Mouse (Mus musculus) skeletal muscle tissue, adult 2 months (tissue): Measurements from ENCODE around the gene Pla2g1b.
"Not testable (repeated sequence)": the region's sequence is repeated elsewhere in the genome, so short reads cannot be mapped to it uniquely, and the experiment has no call there.

Experiments used
- DNase-seq: peaks from one replicate; pipeline ENCODE4 v3.0.0-alpha.2; 2012; ENCODE audit warnings: low read depth, low spot score

The Pla2g1b gene

DNA sequence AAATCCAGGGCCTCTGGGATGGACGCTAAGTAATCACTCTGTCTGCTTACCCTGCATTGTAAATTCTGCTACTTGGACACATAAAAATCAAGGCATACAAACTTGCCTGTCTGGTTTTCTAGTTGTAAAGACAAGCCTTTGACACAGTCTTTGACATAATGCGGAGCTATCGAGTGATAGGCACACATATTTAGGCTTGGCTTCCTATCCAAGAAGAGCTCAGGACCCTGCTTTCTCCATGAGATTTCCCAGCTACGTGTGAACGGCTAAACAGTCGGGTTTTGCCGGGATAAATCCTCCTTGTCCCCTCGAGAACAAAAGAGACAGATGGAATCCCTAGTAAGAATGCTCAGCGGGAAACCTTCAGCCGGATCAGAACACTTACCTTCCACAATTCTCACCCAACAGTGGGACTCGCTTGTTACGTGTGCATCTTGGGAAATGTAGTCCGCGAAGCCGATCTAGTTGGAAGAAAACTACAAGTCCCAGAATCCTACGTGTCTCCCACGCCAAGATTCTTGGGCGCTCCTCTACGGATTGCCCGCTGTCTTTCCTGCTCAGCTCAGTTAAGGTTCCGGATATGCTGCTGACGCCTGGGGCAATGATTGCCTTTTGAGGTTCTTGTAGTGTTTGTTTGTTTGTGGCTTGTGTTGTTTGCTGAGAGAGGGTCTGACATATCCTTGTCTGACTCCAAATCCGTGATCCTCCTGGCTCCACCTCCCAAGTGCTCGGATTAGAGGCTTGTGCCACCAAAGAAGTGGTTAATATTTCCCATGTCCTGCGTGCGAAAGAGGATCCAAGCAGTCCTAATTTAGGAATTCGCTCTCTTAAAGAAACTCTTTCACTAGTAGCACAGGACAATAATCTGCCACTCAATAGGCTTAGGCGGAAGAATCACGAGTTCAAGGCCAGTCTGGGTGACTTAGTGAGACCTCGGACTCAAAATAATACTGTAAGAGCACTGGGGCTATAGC is 18.2 kb downstream of the Pla2g1b start, which contains the start of gene Sirt4:
Sirt4 (minus strand) TSS at position 779 of the 974 bp plus-strand sequence.
- DNase-seq: peak; percentile 95

- no peak for DNase-seq
Measured at GRCm38 (mm10) chr5:115484996-115485395, 18.9 kb downstream of the Pla2g1b start.

DNA sequence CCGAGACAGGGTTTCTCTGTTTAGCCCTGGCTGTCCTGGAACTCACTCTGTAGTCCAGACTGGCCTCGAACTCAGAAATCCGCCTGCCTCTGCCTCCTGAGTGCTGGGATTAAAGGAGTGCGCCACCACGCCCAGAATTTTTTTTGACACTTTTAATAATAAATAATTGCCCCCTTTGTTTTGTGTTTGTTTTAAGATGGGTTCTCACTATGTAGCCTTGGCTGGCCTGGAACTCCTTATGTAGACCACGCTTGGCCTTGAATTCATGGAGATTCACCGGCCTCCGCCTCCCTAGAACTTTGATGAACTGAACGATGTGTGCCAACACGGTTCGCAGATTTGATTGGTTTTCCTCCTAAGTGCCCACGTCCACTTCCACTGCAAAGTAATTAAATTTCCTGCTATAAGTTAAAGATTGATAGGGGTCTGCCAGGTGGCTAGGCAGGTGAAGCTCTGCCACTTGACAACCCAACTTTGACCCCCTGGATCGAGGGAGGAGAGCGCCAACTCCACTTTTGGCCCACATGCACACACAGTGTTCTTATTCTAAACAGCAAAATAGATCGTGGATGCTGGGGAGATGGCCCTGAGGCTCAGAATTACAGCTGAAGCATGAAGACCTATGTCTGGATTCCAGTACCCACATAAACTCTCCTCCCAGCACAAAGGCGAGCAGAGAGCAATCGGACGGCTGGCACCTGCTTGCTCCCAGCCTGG is 19.6 kb downstream of the Pla2g1b start:
- no peak for DNase-seq

DNA sequence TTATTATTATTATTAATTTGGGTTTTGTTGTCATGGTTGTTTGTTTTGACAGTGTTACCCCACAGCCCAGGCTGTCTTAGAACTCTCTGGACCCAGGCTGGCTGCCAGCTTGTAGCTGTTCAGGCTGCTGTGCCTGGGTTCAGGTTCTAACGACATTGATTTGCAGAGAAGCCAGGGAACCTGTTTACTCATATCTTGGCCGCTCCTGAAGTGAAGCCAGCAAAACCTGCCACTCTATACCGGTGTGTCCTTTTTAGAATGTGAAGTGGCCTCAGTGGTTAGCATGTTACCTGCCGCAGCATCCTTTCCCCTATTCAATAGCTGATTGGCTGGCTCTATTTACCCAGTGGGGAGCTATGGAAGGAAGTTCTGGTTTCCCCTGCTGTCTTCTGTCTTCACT is 20.7 kb downstream of the Pla2g1b start:
- DNase-seq: no peak

- DNase-seq: no peak
Measured at GRCm38 (mm10) chr5:115487353-115487752, 21.3 kb downstream of the Pla2g1b start.

DNA sequence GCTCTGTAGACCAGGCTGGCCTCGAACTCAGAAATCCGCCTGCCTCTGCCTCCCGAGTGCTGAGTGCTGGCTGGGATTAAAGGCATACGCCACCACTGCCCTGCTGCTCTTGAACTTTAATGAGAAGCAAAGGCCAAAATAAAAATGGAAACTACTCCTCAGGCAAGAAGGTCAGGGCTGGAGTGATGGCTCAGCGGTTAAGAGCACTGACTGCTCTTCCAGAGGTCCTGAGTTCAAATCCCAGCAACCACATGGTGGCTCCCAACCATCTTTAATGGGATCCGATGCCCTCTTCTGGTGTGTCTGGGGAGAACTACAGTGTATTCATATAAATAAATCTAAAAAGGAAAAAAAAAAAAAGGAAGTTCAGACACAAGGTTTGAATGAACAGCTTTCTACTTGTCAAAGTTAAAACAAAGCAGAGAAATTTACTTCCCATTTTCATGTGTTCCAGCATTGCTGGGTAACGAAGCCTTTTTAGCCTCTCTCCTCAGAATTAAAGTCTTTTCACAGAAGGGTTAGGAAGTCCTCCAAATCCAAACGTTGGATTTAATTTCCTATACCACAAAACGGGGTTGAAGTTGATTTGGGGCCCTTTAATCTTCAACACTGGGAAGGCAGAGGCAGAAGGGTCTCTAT is 22.0 kb downstream of the Pla2g1b start:
- no peak for DNase-seq

DNA sequence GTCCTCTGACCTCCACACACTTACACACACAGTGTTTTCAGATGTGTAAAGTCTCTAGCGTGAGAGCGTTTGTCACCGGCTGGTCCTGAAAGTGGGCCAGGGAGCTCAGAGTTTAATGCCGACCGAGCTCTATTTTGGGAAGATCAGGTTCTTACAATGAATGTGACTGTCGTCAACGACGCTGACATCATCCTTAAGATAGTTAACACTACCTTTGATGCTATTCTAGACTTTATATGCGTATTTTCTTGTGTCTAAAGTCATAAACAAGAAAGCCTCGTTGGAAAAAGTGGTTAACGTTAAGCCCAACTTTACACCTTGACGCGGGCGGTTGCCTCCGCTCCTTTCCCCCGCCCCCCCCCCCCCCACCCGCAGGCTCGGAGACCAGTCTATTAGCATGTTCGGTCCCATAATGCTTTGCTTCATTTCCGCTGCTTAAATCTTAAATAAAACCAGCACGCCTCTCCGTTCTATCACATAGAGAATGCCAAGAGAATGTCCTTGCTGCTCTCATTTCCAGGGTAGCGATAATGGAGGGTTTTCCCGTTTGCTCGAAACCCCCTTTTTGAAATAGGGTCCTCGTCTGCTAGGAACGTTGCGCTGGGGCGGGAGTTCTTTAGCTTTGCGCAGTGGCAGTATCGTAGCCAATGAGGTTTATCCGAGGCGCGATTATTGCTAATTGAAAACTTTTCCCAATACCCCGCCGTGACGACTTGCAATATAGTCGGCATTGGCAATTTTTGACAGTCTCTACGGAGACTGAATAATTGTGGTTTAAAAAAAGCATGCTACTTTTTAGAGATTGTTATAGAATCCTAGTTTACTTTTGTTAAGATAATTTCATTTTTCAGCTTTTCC is 23.0 kb downstream of the Pla2g1b start:
- peak; percentile 78 for DNase-seq

DNA sequence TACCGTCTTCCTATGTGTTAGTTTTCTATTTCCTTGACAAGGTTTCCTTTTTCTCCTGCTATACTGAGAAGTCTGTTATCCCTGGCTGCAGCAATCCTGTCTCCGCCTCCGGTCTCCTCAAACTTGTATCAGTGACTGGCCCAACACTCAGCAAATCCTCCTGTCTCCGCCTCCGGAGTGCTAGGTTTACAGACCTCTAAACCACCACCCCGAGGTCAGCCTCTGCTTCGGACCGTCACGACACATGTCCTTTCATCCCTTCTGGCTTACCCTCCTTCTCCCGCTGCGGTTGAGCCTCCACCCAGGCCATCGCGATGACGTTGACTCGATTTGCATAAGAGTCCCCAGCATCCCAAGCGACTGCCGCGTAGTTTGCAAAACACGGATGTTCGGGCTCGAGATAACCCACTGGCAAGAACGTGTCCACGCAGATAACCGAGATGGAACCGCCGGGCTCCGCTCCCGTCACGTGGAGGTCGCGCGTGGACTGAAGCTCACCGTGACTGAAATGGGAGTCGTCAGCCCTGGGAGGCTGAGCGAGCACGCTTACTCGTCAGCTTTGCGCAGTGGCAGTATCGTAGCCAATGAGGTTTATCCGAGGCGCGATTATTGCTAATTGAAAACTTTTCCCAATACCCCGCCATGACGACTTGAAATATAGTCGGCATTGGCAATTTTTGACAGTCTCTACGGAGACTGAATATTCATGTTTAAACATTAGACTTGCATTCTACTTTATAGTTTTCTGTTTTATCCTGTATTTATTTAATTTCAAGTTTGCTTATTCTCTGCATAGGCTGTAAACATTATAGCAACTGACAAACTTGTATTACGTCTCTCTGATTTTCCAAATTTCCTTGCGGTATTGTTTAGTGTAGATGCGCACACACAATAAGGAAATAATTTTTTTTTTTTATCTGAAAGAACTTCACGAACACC is 23.9 kb downstream of the Pla2g1b start:
- DNase-seq: peak; percentile 97

GRCm38 (mm10) chr5:115490638-115491000 is 24.6 kb downstream of the Pla2g1b start:
- no peak for DNase-seq

GRCm38 (mm10) chr5:115491076-115491475 is 25.0 kb downstream of the Pla2g1b start:
- no peak for DNase-seq

- peak; percentile 90 for DNase-seq
Measured at GRCm38 (mm10) chr5:115491771-115492322, 25.8 kb downstream of the Pla2g1b start.

GRCm38 (mm10) chr5:115492711-115493335 is 26.8 kb downstream of the Pla2g1b start:
- no peak for DNase-seq

- no peak for DNase-seq
Measured at GRCm38 (mm10) chr5:115493441-115493840, 27.4 kb downstream of the Pla2g1b start.

GRCm38 (mm10) chr5:115495618-115496017 is 29.6 kb downstream of the Pla2g1b start:
- not testable (repeated sequence) for DNase-seq

DNA sequence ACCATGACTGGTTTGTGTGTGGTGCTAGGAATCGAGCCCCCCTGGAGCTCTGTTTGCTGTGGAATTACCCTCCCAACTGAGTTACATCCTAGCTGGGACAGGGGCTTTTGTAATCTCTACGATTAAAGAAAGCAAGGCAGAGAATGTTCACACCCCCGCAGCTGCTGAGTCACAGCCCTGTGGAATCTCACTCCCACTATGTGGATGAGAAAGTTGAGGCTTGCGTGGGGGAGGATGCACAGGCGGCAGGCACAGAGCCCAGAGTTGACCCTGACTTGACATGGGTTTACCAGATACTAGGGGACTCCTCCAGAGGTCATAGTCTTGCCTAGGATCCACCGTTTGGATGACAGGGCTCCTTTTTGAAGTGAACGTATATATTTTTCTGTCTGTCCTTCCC is 31.0 kb downstream of the Pla2g1b start:
- DNase-seq: no peak

- no peak for DNase-seq
Measured at GRCm38 (mm10) chr5:115498307-115499240, 32.5 kb downstream of the Pla2g1b start.

DNA sequence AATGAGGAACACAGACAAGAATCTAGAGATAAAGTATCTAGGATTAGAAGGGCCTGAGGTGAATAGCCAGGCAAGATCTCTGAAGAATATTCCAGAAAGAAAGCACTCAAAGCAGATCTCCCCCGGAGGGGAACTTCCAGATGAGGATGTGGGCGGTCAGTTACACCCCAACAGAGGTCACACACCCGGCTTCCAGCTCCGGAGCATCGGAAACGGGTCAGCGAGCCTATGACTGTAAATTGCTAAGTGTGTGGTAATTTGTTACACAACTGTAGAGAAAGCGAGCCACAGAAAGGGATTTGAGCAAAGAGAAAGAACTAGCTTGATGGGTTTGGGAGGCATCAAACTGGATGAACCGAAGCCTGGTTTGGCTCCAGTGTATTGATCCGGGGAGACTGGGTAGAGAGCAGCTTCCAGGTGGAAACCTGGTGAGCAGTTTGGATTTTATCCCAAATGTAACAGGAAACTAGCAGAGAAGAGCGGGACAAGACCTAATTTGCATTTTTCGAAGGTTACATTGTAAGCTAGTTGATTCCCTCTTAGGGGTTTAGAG is 34.4 kb downstream of the Pla2g1b start:
- DNase-seq: no peak

- DNase-seq: no peak
Measured at GRCm38 (mm10) chr5:115503035-115503434, 37.0 kb downstream of the Pla2g1b start.
